ENCODE assay signal across 8 mouse cellular contexts in the genomic region with DNA sequence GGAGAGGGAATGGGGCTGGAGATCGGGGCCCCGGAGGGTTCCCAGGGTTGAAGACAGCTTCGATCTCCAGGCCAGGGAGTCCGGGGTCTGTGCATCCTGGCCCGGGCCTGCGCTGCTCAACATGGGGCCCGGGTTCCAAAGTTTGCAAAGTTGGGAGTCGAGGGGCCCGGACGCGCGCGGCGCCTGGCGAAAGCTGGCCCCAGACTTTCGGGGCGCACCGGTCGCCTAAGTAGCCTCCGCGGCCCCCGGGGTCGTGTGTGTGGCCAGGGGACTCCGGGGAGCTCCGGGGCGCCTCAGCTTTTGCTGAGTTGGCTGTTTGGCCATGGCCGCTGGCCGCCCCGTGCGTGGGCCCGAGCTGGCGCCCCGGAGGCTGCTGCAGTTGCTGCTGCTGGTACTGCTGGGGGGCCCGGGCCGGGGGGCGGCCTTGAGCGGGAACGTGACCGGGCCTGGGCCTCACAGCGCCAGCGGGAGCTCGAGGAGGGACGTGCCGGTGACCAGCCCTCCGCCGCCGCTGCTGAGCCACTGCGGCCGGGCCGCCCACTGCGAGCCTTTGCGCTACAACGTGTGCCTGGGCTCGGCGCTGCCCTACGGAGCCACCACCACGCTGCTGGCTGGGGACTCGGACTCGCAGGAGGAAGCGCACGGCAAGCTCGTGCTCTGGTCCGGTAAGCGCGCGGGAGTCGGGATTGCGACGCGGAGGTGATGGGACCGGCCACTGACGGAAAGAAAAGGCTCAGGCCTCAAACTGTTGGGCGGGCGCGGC. TPM values are rescaled to one million over a fixed set of nuclear protein-coding genes. Genes with fewer than 3 reads are reported as not detected.
DNase-seq lines count a peak whose midpoint lies in the region; ATAC-seq lines count a peak whose summit lies in the region.

No protein-coding gene starts in this region.

- WGBS in intestine, embryonic 16.5 days, result under 1% methylated on average over 71 of the region's 75 CpGs
- whole genome bisulfite sequencing in neural tube, embryonic 14.5 days, result under 1% methylated on average over 73 of the region's 75 CpGs

- H3K27ac ChIP-seq in intestine, embryonic 16.5 days (ENCODE audit: low read length), result peak overlapping the region; percentile 97
- H3K27ac ChIP-seq in neural tube, embryonic 14.5 days (ENCODE audit: low read depth, low read length), result peak overlapping the region; percentile 73

- no peaks in the 10 kb centered on the region for H3K9me3 ChIP-seq in intestine, embryonic 16.5 days (ENCODE audit: control insufficient read depth, low read length)
- H3K9me3 ChIP-seq in neural tube, embryonic 14.5 days (ENCODE audit: control insufficient read depth, low read length), result no peaks in the 10 kb centered on the region

- peak overlapping the region; percentile 70 for H3K4me2 ChIP-seq in intestine, embryonic 16.5 days (ENCODE audit: low read depth, low read length)
- H3K4me2 ChIP-seq in neural tube, embryonic 14.5 days (ENCODE audit: low read depth, low read length), result peak overlapping the region; percentile 98

- no peaks in the 10 kb centered on the region for H3K36me3 ChIP-seq in intestine, embryonic 16.5 days (ENCODE audit: control insufficient read depth, insufficient read depth, low read length)
- no peaks in the 10 kb centered on the region for H3K36me3 ChIP-seq in neural tube, embryonic 14.5 days (ENCODE audit: control insufficient read depth, insufficient read depth, low read length)

- ATAC-seq in intestine, embryonic 16.5 days, result peak; percentile 82
- ATAC-seq in neural tube, embryonic 14.5 days (ENCODE audit: low read depth), result peak; percentile 77
- ATAC-seq in monocyte, adult 5-6 weeks (replicated peaks; ENCODE audit: insufficient number of reproducible peaks, low FRiP score, low TSS enrichment, poor library complexity, severe bottlenecking), result no peak

- DNase-seq in right cerebral cortex, postnatal 25 days, result peak; percentile 27
- no peak for DNase-seq in right cerebral cortex, adult 18-20 months
- peak; percentile 73 for DNase-seq in embryo, embryonic 10.5 days (ENCODE audit: low spot score)
- DNase-seq in heart, adult 11 months, result peak; percentile 95
- peak; percentile 56 for DNase-seq in lung, adult 18-20 months

- H3K9ac ChIP-seq in intestine, embryonic 16.5 days (ENCODE audit: low read depth, low read length), result peak overlapping the region; percentile 98
- H3K9ac ChIP-seq in neural tube, embryonic 14.5 days (replicated peaks; ENCODE audit: low read depth, low read length), result peak overlapping the region; percentile 74

- peak overlapping the region; percentile 92 for H3K4me3 ChIP-seq in intestine, embryonic 16.5 days (ENCODE audit: low read length)
- peak overlapping the region; percentile 81 for H3K4me3 ChIP-seq in neural tube, embryonic 14.5 days (ENCODE audit: low read depth, low read length)

- H3K27me3 ChIP-seq in intestine, embryonic 16.5 days (replicated peaks; ENCODE audit: control insufficient read depth, insufficient read depth, low read length), result no peaks in the 10 kb centered on the region
- H3K27me3 ChIP-seq in neural tube, embryonic 14.5 days (ENCODE audit: control insufficient read depth, insufficient read depth, low read length), result no peaks in the 10 kb centered on the region

- peaks cover 13% of the 10 kb centered on the region for H3K4me1 ChIP-seq in intestine, embryonic 16.5 days (ENCODE audit: control insufficient read depth, insufficient read depth, low read length)
- 0 out of 2 replicates have a peak, but pooled peaks cover 4% of the 10 kb centered on the region for H3K4me1 ChIP-seq in neural tube, embryonic 14.5 days (ENCODE audit: control insufficient read depth, insufficient read depth, low read length)

RNA-seq across cellular contexts. Expression of gene Smo, which starts 0.6 kb away (rescaled TPM):
- polyA plus RNA-seq in intestine, embryonic 16.5 days (2015; fragmentation: Nextera tagmentation; extraction: Ambion mirVana), result 18.8 and 18.9 TPM in 2 replicates
- 9.2 and 14.5 TPM in 2 replicates for polyA plus RNA-seq in neural tube, embryonic 14.5 days (2014; fragmentation: Nextera tagmentation; extraction: Ambion mirVana)
- total RNA-seq in monocyte, adult 5-6 weeks (2017), result not detected in 3 replicates

RNA-seq across cellular contexts. Expression of gene Ahcyl2, which starts 31.9 kb away (rescaled TPM):
- polyA plus RNA-seq in intestine, embryonic 16.5 days (2015; fragmentation: Nextera tagmentation; extraction: Ambion mirVana), result 80.5 and 91.5 TPM in 2 replicates
- polyA plus RNA-seq in neural tube, embryonic 14.5 days (2014; fragmentation: Nextera tagmentation; extraction: Ambion mirVana), result 27.3 and 28.9 TPM in 2 replicates
- 43.7 to 58.4 TPM (median 52.8 TPM) in 3 replicates for total RNA-seq in monocyte, adult 5-6 weeks (2017)

RNA-seq across cellular contexts. Expression of gene Tspan33, which starts 41.8 kb away (rescaled TPM):
- polyA plus RNA-seq in intestine, embryonic 16.5 days (2015; fragmentation: Nextera tagmentation; extraction: Ambion mirVana), result 0.98 and 2.6 TPM in 2 replicates
- polyA plus RNA-seq in neural tube, embryonic 14.5 days (2014; fragmentation: Nextera tagmentation; extraction: Ambion mirVana), result 5.6 and 7.2 TPM in 2 replicates
- total RNA-seq in monocyte, adult 5-6 weeks (2017), result 0.29 to 1.6 TPM (median 0.29 TPM) in 3 replicates
